32 mouse cellular contexts compared by ENCODE assay signal in the genomic region with DNA sequence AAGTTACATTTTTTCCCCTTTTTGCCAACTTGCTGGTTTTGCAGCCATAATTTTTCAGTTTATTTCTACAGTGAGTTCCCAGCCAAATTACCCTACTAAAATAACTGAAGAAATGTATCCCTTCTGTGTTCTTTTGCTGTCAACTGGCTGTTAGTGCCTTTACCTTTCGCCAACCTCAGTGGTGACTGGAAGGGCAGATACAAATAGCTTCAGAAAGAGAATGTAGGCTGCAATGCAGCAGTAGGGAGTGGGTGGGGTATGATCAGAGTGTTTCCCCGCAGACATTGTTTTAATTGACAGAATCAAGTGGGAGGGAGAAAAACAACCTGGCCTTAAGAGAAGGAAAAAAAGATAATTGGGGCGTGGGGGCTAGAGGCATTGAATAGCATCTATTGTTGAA.
DNase-seq lines count a peak whose midpoint lies in the region; ATAC-seq and TF ChIP-seq lines count a peak whose summit lies in the region.
"Had no signal": no experiment of that assay in that cellular context is flagged by ENCODE, and none has a peak within 500 bp of the region (broad histone marks: within the 10 kb centered on the region; RNA-seq: fewer than 3 reads in every experiment).

No protein-coding gene starts in this region.

- no peak for DNase-seq in frontal cortex, postnatal 10 days (ENCODE audit: low spot score in 2 of 2)
- peak; percentile 4 to 15 for DNase-seq in layer of hippocampus, adult 2 months (ENCODE audit: low spot score in 2 of 2)
- DNase-seq in layer of hippocampus, postnatal 25 days (ENCODE audit: extremely low spot score in 1 of 2, low spot score in 1 of 2): no peak
- DNase-seq in midbrain, embryonic 11.5 days (ENCODE audit: low spot score, missing footprints): peak; percentile 35
- DNase-seq in spleen, adult 18-20 months: no peak
- DNase-seq: adrenal gland, adult 2 months; adrenal gland, postnatal 36 days; cerebellum, adult 2 months; cerebellum, postnatal 14 days; gastrocnemius, postnatal 25 days; heart, adult 11 months; kidney, adult 18-20 months; kidney, postnatal 25 days; liver; lung, adult 2 months; lung, postnatal 10 days; midbrain, embryonic 14.5 days; retina, postnatal 1 day; thymus, postnatal 14 days had no signal

- H3K4me2 ChIP-seq in midbrain, embryonic 11.5 days: no peak overlapping the region
- H3K4me2 ChIP-seq in midbrain, embryonic 16.5 days (ENCODE audit: low read length): no peak overlapping the region
- H3K4me2 ChIP-seq: heart, embryonic 15.5 days; kidney, embryonic 15.5 days; neural tube, embryonic 15.5 days; stomach, embryonic 15.5 days had no signal

- H3K9me3 ChIP-seq in midbrain, embryonic 11.5 days (ENCODE audit: control insufficient read depth, low read length): no peaks in the 10 kb centered on the region
- H3K9me3 ChIP-seq in midbrain, embryonic 16.5 days (replicated peaks; ENCODE audit: control insufficient read depth, low read length, poor library complexity, severe bottlenecking): no peaks in the 10 kb centered on the region
- H3K9me3 ChIP-seq: heart, embryonic 10.5 days; heart, embryonic 15.5 days; kidney, embryonic 15.5 days; neural tube, embryonic 15.5 days; stomach, embryonic 15.5 days had no signal

- no peak overlapping the region for H3K4me3 ChIP-seq in layer of hippocampus, adult 2 months
- no peak overlapping the region for H3K4me3 ChIP-seq in midbrain, embryonic 11.5 days (ENCODE audit: low read depth, low read length)
- H3K4me3 ChIP-seq in midbrain, embryonic 16.5 days (ENCODE audit: low read depth, low read length): no peak overlapping the region
- H3K4me3 ChIP-seq: erythroblast, embryonic 14.5 days; heart, embryonic 10.5 days; heart, embryonic 15.5 days; kidney, embryonic 15.5 days; neural tube, embryonic 15.5 days; stomach, embryonic 15.5 days had no signal

- WGBS in midbrain, embryonic 11.5 days: 84% methylated on average over 3 of the region's 3 CpGs
- WGBS in midbrain, embryonic 16.5 days: 81% methylated on average over 3 of the region's 3 CpGs

- ATAC-seq in frontal cortex, adult (ENCODE audit: low TSS enrichment): peak; percentile 45
- ATAC-seq in midbrain, embryonic 11.5 days (ENCODE audit: low FRiP score): no peak
- no peak for ATAC-seq in midbrain, embryonic 16.5 days
- ATAC-seq: activated CD4-positive, CD25-positive, alpha-beta regulatory T cell, adult 4 months; hindbrain, embryonic 16.5 days had no signal

- no peaks in the 10 kb centered on the region for H3K36me3 ChIP-seq in midbrain, embryonic 11.5 days (ENCODE audit: control insufficient read depth, insufficient read depth, low read length)
- H3K36me3 ChIP-seq in midbrain, embryonic 16.5 days (ENCODE audit: control insufficient read depth, insufficient read depth, low read length): no peaks in the 10 kb centered on the region
- H3K36me3 ChIP-seq: heart, embryonic 10.5 days; heart, embryonic 15.5 days; kidney, embryonic 15.5 days; neural tube, embryonic 15.5 days; stomach, embryonic 15.5 days had no signal

- H3K4me1 ChIP-seq in midbrain, embryonic 11.5 days (ENCODE audit: control insufficient read depth, insufficient read depth, low read length): no peaks in the 10 kb centered on the region
- no peaks in the 10 kb centered on the region; the same call in none of the 2 replicates for H3K4me1 ChIP-seq in midbrain, embryonic 16.5 days (ENCODE audit: control insufficient read depth, insufficient read depth, low read length)
- H3K4me1 ChIP-seq: kidney, embryonic 15.5 days; stomach, embryonic 15.5 days had no signal

- TF ChIP-seq CTCF in layer of hippocampus, adult 2 months (conservative IDR thresholded peaks at IDR 0.05): no peak

- H3K27me3 ChIP-seq in midbrain, embryonic 11.5 days (ENCODE audit: control insufficient read depth, insufficient read depth, low read length): no peaks in the 10 kb centered on the region
- H3K27me3 ChIP-seq in midbrain, embryonic 16.5 days (ENCODE audit: control insufficient read depth, insufficient read depth, low read depth, low read length): no peaks in the 10 kb centered on the region
- H3K27me3 ChIP-seq: CH12.LX; heart, embryonic 15.5 days; kidney, embryonic 15.5 days; neural tube, embryonic 15.5 days; stomach, embryonic 15.5 days had no signal

- H3K27ac ChIP-seq in layer of hippocampus, adult 2 months: peak overlapping the region; percentile 21; the same call in 1 of the 2 replicates
- H3K27ac ChIP-seq in midbrain, embryonic 11.5 days (ENCODE audit: low read depth, low read length): no peak overlapping the region
- no peak overlapping the region for H3K27ac ChIP-seq in midbrain, embryonic 16.5 days (ENCODE audit: low read length)
- H3K27ac ChIP-seq: heart, embryonic 10.5 days; heart, embryonic 15.5 days; kidney, embryonic 15.5 days; liver, embryonic 14.5 days; macrophage; neural tube, embryonic 15.5 days; stomach, embryonic 15.5 days had no signal

- no peak overlapping the region for H3K9ac ChIP-seq in midbrain, embryonic 11.5 days (ENCODE audit: low read length)
- no peak overlapping the region for H3K9ac ChIP-seq in midbrain, embryonic 16.5 days (ENCODE audit: low read depth, low read length)
- H3K9ac ChIP-seq: heart, embryonic 15.5 days; kidney, embryonic 15.5 days; liver, embryonic 14.5 days; neural tube, embryonic 15.5 days; stomach, embryonic 15.5 days had no signal

Comparison
In these comparisons a context has a peak if more than half of its experiments do, and no peak if none do; other contexts are left out.
1. DNase-seq: peak in layer of hippocampus, adult 2 months (2 of 2) and midbrain, embryonic 11.5 days (single experiment); none in frontal cortex, postnatal 10 days (0 of 2), layer of hippocampus, postnatal 25 days (0 of 2) and spleen, adult 18-20 months (0 of 2).